Mouse (Mus musculus) embryonic stem cell, embryonic (primary cell): ENCODE data around the gene Olfr585.

Source experiments
- CTCF ChIA-PET, 4 experiments: fragments of 300-600 bp in 2 of 4; fragments of 350-600 bp in 2 of 4; sonication (Branson Sonifier 250); formaldehyde crosslinking; loops; one replicate each; lab custom pipeline; 2022; ENCODE audit warnings: inconsistent platforms in 2 of 4; lab: Charles Lee
- POLR2A ChIA-PET, 4 experiments: fragments of 300-600 bp in 2 of 4; fragments of 350-600 bp in 2 of 4; sonication (Branson Sonifier 250); formaldehyde crosslinking; loops; one replicate each; lab custom pipeline; 2022; ENCODE audit warnings: antibody characterized with exemption in 4 of 4, inconsistent platforms in 1 of 4; lab: Charles Lee

Gene Olfr585

GRCm38 (mm10) chr7:103097420-103097819 lies at the start of gene Olfr585:
Gene Olfr585 (plus strand): TSS chr7:103097720.
- CTCF ChIA-PET = no interaction called here
- POLR2A ChIA-PET = no interaction called here

DNA sequence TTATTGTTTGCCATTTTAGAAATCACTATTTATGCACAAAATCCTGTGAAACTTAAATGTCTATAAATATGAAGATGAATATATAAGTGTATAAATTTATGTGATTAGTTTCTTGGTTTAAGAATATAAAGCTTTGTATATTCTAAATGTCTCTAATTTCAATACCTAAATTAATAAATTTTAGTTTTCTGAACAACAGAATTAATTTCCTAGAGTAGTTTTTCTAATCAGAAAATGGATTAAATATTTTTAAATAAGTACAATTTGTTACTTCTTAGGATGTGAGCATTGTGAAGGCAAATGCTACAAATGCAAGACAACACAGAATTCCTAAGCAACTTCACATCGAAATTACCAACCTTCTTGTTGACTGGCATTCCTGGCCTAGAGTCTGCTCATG lies 46.5 kb upstream of the Olfr585 start, which contains the start of gene Olfr583:
Gene Olfr583 (plus strand): TSS at position 301 of the 400 bp plus-strand sequence.
- CTCF ChIA-PET = no interaction called here
- POLR2A ChIA-PET = no interaction called here

DNA sequence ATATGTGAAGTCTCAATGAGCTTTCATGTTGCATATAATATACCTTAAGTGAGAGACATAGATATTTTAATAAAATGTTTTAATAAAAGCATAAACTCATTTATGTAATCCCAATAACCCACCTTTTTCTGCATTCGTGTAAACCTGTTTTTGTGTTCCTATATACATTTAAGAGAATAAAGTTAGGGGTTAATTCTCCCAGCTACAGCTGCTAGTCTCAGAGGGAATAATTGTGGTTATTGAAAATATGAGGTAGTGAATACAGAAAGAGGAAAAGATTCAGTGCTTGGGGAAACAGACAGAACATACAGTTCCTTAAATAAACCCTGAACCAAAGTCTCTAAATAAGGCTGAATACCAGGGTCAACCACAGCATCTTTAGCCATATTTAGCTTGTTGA lies 15.9 kb upstream of the Olfr585 start, which contains the start of gene Olfr584:
Gene Olfr584 (plus strand): TSS at position 301 of the 400 bp plus-strand sequence.
- ChIA-PET CTCF (no interaction called here), POLR2A (no interaction called here)

- POLR2A ChIA-PET = no interaction called here
- CTCF ChIA-PET = interaction anchor here in 3 of 4 experiments (0.5 to 1.0 kb wide), 3 partner anchors 103 to 612 kb away, joined by 3 to 5 read pairs (median 3); no protein-coding TSS in a partner anchor
These were observed 21.9 kb downstream of the Olfr585 start for GRCm38 (mm10) chr7:103119406-103119805.

GRCm38 (mm10) chr7:103125538-103125937 lies 28.0 kb downstream of the Olfr585 start, which contains the start of gene Olfr586:
Gene Olfr586 (minus strand): TSS chr7:103125638.
- ChIA-PET CTCF (interaction anchor here in 1 of 4 experiments (0.9 kb wide), 1 partner anchor 612 kb away, joined by 3 read pairs; no protein-coding TSS in a partner anchor), POLR2A (interaction anchor here in 2 of 4 experiments (0.6 kb wide), 2 partner anchors 451 to 1551 kb away, joined by 3 to 4 read pairs; no protein-coding TSS in a partner anchor)

GRCm38 (mm10) chr7:103140579-103140978 lies 43.1 kb downstream of the Olfr585 start, which contains the start of gene Olfr588-ps1:
Gene Olfr588-ps1 (plus strand): TSS chr7:103140879.
- ChIA-PET CTCF (no interaction called here), POLR2A (no interaction called here)
